Mouse (Mus musculus) adipocyte (in vitro differentiated cells): ENCODE results near the gene Tagln.

ENCODE experiments used
- DNase-seq: peaks from one replicate; pipeline ENCODE4 v3.0.0-alpha.2; 2016; ENCODE audit warnings: low spot score

Tagln gene

DNA sequence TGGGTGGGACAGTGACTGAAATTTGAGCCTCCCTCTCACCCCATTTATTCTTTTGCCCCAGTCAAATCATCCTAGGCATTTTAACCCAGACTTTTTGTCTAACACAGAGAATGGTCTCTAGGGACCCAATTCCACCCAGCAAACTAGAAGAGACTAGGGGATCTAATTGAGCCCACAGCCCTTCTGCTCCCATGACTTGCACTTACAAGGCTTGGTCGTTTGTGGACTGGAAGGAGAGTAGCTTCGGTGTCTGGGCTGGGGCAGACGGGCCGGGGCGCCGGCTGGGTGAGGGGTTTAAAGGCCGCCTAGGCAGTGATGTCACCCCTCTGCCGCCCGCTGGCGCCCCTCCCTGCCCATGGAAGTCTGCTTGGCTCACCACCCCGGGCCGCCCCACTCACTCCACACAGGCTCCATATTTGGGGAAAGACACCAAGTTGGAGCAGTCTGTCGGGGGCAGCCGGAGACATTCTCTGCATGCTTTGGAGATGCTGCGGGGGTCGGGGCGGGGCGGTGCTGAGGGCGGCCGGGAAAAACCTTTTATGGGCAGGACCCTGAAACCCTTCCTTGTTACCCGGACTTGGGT is at the start of gene Tagln:
Gene Tagln, minus strand, starts transcription at position 431 of the 583 bp plus-strand sequence.
- no peak for DNase-seq

DNA sequence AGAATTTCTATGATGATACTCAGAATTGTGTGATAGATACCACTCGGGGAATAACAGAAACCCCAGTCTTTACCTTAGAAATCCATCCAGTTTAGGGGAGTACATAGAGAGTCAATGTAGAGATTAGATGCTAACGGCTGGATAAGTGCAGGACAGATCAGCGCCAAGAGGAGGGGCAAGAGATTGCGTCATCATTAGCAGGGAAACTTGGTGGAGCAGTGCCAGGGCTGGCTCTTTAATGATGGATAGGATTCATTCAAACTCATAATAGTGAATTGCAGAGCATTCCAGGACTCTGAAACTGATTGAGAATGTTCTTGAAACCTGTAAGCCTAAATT is 49.3 kb upstream of the Tagln start:
- DNase-seq = peak; percentile 86

DNA sequence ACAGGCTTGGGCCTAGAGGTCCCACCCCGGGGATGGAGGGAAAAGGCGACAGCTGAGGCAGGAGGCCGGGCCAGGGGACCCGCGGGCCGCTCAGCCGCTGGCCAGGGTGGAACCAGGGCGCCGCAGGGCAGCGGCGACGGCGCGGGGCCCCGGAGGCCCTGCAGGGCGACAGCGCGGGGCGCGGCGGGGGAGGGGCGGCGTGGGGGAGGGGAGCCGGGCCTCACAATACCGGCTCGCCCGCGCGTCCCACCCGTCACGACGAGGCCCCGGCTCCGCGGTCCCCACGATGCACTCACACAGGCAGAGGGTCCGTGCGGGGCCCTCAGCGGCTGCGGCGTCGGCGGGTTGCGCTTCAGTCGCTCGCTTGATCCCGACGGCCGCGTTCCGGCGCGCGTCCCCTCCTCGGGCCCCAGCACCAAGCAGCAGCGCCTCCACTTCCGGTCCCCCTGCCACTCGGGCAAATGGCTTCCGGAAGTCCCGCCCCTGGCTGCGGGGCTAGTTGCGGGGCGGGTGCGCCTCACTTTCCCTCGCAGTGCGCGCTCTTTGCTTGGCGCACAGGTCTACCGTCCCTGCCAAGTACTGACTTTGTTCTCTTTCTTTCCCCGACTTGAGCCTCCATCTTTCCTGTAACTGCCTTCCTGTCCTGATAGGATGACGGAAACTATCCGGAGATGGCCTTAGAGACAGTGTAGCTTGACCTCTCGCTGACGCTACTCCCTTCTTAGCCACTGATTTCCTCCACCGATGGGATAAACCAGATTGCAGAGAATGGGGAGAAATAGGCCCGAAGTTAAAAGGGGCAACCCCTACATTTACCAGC is 48.8 kb upstream of the Tagln start:
- DNase-seq = peak; percentile 87

DNA sequence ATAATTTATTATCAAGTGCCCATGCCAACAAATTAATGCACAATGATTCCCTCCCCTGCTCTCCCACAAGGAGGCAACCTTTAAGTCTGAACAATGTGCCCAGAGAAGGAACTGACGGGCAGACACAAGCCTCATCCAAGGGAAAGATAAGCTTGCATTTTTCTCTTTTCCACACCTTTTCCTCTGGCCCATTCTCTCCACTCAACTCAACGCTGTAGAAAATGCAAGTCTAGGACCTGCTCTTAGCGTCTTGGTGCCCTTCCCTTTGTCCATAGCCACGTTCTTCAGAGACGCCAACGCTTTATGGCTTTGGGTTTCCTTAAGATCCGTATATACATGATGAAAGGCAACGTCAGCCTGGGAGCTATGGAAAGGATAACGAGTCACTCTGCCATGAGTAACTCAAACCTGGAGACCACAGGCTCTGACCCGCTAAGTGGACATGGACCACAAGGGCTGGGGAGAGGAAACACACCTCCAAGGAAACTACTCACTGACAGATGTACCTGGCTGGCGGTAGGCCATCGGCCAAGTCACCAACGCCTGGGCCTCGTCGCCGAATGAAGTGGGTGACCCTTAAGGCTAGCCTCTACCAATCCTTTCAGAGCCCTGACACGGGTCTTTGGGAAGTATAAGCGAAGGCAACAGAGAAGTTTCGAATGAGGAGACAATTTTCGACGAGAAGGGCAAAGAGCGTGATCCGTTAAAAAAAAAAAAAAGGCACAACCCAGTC is 48.0 kb upstream of the Tagln start:
- peak; percentile 60 for DNase-seq

DNA sequence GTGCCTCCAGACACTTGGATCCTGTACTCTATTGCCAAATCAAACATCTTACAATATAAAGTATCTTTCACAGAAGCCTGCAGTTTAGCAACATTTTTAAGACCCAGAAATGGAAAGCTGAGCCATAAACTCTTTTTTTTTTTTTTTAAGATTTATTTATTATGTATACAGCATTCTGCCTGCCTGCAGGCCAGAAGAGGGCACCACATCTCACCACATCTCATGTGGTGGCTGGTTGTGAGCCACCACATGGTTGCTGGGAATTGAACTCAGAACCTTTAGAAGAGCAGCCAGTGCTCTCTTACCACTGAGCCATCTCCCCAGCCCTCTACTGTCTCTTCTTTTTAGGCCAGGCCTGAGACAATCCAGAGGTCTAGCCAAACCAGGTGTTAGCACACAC is 45.5 kb upstream of the Tagln start:
- DNase-seq = no peak

DNA sequence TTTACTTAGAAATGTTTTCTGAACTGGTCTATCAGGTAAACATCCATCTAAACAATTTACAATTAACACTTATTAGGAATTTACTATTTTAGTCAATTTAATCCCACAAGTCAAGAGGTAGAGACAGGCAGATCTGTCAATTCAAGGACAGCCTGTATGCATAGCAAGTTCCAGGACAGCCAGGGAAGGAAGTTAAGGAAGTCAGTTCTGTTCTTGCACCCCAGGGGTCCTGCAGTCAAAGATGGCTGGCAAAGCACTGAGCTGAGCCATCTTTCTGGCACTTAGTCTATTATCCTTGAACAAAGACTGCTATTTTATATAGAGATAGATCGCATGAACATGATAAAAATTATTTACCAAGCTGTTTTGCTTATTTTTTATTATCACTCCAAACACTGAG is 44.8 kb upstream of the Tagln start:
- DNase-seq = no peak

DNA sequence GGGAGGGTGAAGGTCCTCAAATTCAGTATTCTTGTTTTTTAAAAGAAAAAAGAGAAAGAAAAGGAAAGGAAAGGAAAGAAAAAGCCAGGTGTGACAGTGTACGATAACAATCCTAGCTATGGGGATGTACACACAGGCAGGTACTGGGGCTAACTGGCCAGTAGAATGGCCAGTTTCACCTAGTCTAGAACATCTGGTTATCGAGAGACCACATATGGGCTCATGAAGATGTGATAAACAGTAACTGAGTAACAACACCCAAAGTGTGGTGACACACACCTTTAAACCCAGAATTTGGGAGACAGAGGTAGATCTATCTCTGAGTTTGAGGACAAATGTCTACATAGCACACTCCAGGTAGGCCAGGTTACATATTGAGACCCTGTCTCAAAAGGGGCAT is 43.9 kb upstream of the Tagln start:
- no peak for DNase-seq

DNA sequence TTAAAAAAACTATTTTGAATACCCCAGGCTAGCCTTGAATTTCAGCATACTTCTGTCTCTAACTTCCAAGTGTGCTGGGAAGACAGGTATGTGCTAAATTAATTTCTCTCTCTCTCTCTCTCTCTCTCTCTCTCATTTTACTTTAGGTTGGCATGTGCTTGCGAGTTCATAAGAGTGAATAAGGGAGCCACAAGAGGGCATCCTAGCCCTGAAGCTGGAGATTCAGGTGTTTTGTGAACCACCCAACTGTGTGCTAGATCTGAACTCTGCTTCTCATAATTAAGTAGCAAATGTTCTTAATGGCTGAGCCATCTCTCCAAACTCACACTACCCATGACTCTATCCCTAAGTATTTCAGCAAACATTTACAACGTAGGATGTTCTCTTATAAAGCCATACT is 41.0 kb upstream of the Tagln start:
- DNase-seq = no peak

DNA sequence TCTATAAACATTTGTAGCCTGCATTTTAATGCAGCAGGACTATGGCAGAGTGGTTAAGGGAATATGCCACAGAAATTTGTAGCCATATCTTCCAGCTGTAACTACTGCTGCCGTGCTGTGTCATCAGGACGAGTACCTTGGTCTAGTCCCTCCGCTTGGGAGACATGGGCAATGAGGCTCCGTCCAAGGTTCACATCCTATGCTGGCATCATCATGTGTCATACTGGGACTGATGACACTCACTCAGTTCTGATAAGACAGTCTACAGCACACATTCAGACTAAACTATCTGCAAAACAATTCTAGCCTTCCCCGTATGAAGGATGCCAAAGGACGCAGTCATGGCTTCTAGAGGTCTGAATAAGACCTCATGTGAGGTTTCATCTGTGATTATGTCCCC is 27.7 kb upstream of the Tagln start:
- DNase-seq = no peak

DNA sequence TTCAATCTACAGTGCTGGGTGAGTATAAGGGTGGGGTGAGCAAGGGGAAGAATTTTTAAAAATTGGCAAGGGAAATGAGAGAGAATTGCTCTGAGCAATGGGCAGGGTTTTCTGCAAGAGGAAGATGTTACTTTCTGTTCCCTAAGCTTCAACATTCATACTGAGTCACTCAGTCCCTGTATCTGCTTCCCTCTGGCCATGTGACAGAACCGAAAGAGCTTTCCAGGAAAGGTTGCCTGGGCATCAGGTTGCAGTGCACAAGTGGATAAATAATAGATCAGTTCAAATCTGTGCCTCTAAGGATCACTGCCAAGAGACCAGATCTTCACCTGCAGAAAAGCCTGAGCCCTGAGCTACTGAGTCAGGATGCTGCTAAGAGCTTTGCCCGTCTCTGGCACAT is 26.0 kb upstream of the Tagln start:
- peak; percentile 42 for DNase-seq

DNA sequence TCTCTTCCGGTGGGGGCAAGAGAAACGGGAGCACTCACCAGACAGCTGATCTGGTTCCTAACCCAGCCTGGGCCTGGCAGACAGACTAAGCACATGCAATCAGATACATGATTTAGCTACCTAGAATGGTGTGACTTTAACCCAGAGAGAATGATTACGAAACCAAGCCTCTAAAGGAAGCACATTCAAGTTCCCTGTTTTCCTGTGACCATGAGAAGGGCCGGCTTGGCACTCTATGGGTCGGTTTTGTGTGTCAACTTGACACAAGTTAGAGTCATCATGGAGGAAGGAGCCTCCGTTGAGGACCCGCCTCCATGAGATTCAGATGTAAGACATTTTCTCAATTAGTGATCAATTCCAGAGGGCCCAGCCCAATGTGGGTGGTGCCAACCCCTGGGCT is 23.8 kb upstream of the Tagln start:
- DNase-seq = peak; percentile 68

DNA sequence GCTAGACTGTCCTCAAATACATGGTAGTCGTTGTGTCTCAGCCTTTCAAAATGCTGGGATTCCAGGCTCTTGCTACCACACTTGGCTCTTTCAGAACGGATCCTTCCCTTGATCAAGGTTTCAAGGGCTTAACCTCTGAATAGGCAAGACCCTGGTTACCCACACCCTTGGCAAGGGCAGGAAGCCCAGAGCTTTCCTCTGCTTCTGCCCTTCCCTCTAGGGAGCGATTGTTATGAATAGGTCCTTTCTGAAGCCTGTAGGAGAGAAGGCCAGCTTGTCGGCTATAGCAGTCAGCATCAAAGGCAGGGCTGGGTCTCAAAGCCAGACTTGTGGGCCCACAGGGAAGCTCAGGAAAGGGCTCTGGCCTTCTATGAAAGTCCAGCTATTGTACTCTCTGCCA is 23.0 kb upstream of the Tagln start:
- no peak for DNase-seq

DNA sequence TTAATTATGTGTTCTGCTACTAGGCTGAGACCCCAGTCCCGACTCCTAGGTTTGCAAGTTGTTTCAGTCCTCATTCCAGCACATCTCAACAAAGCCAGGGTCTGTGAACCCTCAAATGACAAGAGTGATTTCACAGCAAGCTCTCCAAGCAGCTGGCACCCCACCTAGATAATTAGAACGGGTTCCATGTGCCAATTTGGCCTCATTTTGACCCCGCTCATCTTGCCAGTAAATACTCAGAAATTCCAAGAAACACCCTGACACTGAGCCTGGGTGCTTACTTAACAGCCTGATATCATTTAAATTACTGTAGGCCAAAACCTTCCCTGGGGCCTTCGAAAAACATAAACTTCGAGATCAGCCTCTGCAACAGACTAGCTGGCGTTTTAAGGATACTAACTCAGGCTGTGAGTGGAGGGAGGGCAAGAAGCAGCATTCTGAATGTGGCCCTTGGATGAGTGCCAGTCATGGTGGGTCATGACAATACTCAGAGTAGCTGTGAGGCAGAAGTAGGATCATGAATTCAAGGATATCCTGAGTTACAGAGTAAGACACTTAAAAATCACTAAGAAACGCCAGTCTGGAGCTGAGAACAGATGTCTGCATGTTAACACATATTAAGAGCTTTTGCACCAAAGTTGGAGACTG is 22.3 kb upstream of the Tagln start:
- DNase-seq = peak; percentile 59

DNA sequence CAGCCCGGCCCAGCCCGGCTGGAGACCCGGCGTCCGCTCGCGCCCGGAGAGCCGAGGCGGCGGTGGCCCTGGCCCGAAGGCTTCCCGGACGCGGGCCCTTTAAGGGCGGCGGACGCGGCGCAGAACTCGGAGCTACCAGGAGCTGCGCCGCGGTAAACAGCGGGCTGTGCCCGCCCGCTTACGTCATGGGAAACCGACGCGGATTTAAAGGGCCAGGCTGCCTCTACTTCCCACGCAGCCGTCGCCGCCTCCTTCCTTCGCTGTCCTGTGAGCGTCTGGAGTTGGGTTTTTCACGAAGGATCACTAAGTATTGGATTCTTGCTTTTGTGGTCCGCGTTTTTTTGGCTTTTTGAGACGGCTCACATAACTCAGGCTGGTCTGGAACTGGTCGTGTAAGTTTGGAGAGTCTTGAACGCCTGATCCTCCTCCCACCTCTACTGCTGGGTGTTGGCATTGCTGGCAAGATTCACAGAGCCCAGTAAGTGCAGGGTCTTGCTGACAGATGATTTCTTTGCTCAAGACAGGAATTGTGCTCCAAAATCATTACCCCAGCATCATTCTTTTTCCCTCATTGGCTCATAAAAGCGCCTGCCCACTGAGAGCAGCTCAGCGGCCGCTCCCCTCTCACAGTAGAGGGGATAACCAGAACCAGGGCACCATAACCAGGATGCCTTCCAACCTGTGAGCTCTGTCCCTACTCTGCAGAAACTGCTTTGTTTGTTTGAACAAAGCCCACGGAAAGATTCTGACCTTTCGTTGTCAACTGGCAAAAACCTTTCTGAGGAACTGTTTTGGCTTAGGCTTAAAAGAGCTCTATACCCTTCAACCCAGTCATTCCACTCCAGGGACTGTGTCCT is 19.5 kb upstream of the Tagln start, which contains the start of gene Sidt2:
Gene Sidt2, minus strand, starts transcription at position 152 of the 857 bp plus-strand sequence.
- DNase-seq = peak; percentile 89

DNA sequence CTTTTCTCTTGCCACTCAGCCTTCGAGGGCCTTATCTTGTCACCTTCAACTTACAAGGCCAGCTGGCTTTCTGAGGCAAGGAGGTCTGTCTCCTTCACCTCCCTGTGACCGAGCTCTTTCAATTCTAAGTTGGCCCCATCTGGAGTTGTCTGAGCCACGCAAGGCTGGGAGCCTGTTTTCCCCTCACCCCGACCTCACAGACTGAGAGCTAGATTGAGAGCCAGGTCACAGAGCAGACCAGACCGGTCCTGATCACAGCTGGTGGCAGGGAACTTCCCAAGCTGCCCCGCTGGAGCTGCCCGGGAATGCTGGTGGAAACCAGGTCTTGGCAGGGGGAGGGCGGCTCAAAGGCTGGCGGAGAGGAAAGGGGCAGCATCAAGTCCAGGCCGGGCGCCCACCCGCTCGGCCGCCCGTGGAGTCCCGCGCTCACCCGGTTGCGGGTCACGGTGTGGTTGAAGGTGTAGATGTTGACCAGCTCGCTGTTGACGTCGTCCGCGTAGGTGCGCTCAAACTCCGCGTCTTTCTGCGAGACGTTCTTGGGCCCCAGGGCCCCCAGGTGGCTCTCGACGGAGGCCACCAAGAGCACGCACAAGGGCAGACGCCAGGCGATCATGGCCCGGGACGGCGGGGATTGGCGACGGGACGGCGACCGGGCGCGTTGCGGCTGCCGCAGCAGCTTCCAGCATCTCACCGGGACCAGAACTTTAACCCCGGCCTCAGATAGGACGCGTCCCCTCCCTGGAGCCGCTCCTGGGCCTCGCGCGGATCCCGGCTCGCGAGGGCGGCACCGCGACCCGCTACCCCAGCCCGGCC is 18.6 kb upstream of the Tagln start:
- DNase-seq = peak; percentile 71

DNA sequence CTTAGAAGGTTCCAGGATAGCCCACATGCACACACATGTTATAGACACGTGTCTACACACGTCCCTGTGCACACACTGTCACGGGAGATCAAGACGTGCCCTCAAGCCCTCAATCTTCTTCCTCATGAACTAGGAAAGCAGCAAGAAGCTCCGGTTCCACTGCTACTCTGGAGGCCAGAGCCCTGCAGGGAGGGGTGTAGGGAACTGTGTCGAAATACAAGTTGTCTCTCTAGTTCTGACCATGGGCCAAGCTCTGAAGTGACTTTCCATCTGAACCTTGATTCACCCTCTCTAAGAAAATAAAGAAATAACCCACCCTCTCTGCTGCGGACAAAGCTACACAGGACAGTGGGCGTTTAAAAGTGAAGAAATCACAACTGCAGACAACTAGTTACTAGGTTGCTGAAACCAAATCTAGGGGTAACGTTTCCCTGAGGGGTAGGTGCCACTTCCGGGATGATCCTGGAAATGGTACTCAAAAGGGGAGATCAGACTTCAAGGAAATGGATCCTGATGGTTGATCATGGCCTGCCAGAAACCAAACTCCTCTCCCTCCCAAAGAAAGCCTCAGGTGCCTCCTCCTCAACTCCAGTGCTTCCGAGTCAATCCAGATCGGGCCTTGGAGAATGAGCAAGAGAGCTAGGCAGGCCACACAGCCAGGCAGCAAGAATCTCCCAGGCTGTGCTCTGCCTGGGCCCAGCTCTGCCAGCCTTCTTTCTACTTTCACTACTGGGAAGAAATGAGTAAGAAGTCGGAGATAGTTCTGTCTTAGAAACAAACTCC is 17.8 kb upstream of the Tagln start:
- peak; percentile 70 for DNase-seq

DNA sequence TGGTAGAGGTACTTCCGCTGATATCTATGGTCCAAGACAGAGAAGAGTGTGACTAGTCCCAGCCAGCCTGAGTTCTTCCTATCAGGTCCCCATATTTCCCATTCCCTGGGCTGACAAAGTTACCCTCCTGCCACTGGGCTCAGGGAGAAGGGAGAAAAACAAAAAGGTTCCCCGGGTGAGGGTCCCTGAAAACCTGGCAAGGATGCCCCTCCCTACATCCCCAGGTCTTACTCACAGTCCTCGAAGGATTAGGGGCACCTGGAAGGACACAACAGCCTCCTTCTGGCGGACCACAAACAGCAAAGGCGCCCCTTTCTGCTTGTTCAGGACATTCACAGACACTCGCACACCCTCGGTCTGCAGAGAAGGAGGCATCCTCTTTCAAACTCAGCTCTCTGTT is 17.0 kb upstream of the Tagln start:
- no peak for DNase-seq

DNA sequence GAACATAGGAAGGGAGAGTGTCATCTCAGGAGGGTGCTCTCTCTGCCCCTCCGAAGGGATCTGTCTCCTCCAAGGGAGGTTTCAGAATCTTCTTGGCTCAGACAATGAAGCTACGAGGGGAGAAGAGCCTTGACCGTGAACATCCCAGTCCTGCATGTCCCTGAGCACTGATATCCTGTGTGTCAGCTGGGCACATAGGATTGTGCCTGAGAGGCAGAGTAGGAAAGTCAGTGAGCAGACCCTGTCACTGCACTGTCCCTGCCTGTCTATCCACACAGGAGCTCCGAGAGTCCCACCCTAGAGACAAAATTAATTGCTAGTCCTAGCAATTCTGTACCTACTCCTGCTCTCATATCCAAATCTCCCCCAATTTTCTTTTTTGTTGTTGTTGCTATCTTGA is 16.2 kb upstream of the Tagln start:
- DNase-seq = no peak

DNA sequence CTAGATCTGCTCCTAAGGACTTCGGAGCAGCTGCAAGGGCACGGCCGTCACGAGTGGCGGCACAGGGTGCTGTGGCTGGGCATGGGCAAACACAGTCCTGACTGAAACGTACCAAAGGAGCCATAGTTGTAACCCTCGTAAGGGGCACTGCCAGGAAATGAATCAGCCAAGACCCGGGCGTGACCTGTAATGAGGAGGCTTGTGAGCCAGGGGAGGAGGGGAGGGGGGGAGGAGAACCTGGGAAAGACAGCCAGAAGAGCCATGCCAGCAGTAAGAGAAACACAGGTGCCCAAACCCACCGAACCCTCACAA is 11.0 kb upstream of the Tagln start:
- no peak for DNase-seq

DNA sequence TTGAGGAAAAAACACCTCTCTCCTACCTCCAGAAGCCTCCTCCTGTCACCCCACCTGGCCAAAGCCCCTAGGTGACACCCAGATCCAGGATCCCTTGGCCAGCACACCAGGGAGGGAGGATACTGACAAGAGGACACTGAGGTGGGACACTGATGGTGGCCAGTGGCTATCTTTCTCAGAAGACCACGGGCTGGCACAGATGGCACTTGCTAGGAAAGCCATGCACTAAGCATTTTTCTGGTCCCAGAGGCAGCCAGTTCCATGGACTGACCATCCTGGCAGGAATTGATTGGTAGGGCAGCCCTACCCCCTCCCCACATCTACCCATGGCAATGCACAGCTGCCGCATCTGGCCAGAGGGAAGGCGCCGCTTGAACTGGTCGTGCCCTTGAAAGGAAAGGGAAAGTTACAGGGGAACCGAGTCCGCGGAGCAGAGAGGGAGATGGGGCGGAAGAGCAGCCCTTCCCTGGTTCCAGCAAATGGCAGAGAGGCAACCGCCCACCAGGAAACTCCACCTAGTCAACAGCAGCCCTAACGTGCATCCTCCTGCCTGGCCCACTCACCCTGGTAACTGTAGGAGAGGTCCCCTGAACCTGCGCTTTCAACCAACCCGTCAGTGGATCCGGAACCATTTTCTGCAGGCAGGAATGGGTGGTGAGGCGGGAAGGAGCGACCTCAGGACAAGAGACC is 10.5 kb upstream of the Tagln start:
- DNase-seq = no peak
